In the genomic region with DNA sequence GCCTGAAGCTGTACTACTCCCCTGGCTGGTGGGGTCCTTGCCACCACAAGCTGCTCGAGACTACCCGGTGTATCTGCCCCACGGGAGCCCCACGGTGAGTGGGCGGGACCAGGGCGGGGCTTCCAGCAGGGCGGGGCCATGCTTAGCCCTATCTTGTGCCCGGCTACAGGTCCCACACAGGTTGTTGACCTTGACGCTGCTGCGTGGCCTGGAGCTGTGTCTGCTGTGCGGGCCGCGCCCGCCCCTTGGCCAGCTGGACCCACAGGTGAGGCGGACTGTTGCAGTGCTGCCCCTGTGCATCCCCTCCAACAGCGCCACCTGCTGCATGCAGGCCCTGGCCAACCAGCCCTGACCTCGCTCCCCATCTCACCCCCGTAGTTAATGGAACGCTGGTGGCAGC, we compare ENCODE assay signal across 10 mouse cellular contexts. TPM values are rescaled to one million over a fixed set of nuclear protein-coding genes. Genes with fewer than 3 reads are reported as not detected.
DNase-seq lines count a peak whose midpoint lies in the region; ATAC-seq and TF ChIP-seq lines count a peak whose summit lies in the region.
"Had no signal": no experiment of that assay in that cellular context is flagged by ENCODE, and none has a peak within 500 bp of the region (broad histone marks: within the 10 kb centered on the region; RNA-seq: fewer than 3 reads in every experiment).

No protein-coding gene starts in this region.

- WGBS in neural tube, embryonic 12.5 days = 40% methylated on average over 19 of the region's 19 CpGs
- WGBS in limb, embryonic 11.5 days = 43% methylated on average over 19 of the region's 19 CpGs
- WGBS in stomach, embryonic 15.5 days = 34% methylated on average over 19 of the region's 19 CpGs

- peaks cover 48% of the 10 kb centered on the region for H3K36me3 ChIP-seq in neural tube, embryonic 12.5 days
- H3K36me3 ChIP-seq in limb, embryonic 11.5 days (ENCODE audit: control insufficient read depth, insufficient read depth, low read length) = peaks cover 4% of the 10 kb centered on the region; the same call in 1 of the 2 replicates
- peaks cover 10% of the 10 kb centered on the region; the same call in 1 of the 2 replicates for H3K36me3 ChIP-seq in stomach, embryonic 15.5 days

- H3K9ac ChIP-seq in neural tube, embryonic 12.5 days = no peak overlapping the region
- no peak overlapping the region for H3K9ac ChIP-seq in limb, embryonic 11.5 days (ENCODE audit: low read length)
- no peak overlapping the region for H3K9ac ChIP-seq in stomach, embryonic 15.5 days
- H3K9ac ChIP-seq: embryonic facial prominence, embryonic 12.5 days had no signal

- H3K9me3 ChIP-seq in neural tube, embryonic 12.5 days = no peaks in the 10 kb centered on the region
- no peaks in the 10 kb centered on the region for H3K9me3 ChIP-seq in limb, embryonic 11.5 days (ENCODE audit: control insufficient read depth, low read length)
- H3K9me3 ChIP-seq in stomach, embryonic 15.5 days = no peaks in the 10 kb centered on the region
- H3K9me3 ChIP-seq: embryonic facial prominence, embryonic 12.5 days had no signal

- TF ChIP-seq CTCF in embryonic fibroblast, embryonic 13.5 days (IDR thresholded peaks at IDR 0.05; ENCODE audit: borderline replicate concordance, insufficient read depth, low read length) = peak; percentile 57; the same call in 1 of the 2 replicates

- H3K27ac ChIP-seq in neural tube, embryonic 12.5 days = no peak overlapping the region
- H3K27ac ChIP-seq in embryonic fibroblast, embryonic 13.5 days (ENCODE audit: insufficient read depth, low read length) = peak overlapping the region; percentile 14; the same call in 1 of the 2 replicates
- H3K27ac ChIP-seq in limb, embryonic 11.5 days (replicated peaks; ENCODE audit: low read depth, low read length) = no peak overlapping the region
- no peak overlapping the region for H3K27ac ChIP-seq in stomach, embryonic 15.5 days
- H3K27ac ChIP-seq: embryonic facial prominence, embryonic 12.5 days; macrophage had no signal

- H3K4me2 ChIP-seq in neural tube, embryonic 12.5 days (replicated peaks) = 0 out of 2 replicates have a peak overlapping the region, but pooled peaks have one; percentile 12
- H3K4me2 ChIP-seq in limb, embryonic 11.5 days (ENCODE audit: low read depth, severe bottlenecking) = peak overlapping the region; percentile 22; the same call in 1 of the 2 replicates
- H3K4me2 ChIP-seq in stomach, embryonic 15.5 days = 0 out of 2 replicates have a peak overlapping the region, but pooled peaks have one; percentile 19
- H3K4me2 ChIP-seq: embryonic facial prominence, embryonic 12.5 days had no signal

- no peak overlapping the region for H3K4me3 ChIP-seq in neural tube, embryonic 12.5 days
- H3K4me3 ChIP-seq in embryonic fibroblast, embryonic 13.5 days (ENCODE audit: insufficient read depth, low read length) = no peak overlapping the region
- H3K4me3 ChIP-seq in limb, embryonic 11.5 days (ENCODE audit: low read depth, low read length) = no peak overlapping the region
- H3K4me3 ChIP-seq in stomach, embryonic 15.5 days (replicated peaks) = no peak overlapping the region
- H3K4me3 ChIP-seq: embryonic facial prominence, embryonic 12.5 days had no signal

- no peak for TF ChIP-seq POLR2A in embryonic fibroblast, embryonic 13.5 days (IDR thresholded peaks at IDR 0.05; ENCODE audit: low read depth, low read length)

- H3K27me3 ChIP-seq in neural tube, embryonic 12.5 days (replicated peaks) = no peaks in the 10 kb centered on the region
- no peaks in the 10 kb centered on the region for H3K27me3 ChIP-seq in limb, embryonic 11.5 days (ENCODE audit: control insufficient read depth, insufficient read depth, low read length)
- no peaks in the 10 kb centered on the region for H3K27me3 ChIP-seq in stomach, embryonic 15.5 days (replicated peaks)
- H3K27me3 ChIP-seq: embryonic facial prominence, embryonic 12.5 days had no signal

- ATAC-seq in neural tube, embryonic 12.5 days (ENCODE audit: low FRiP score, low read depth) = no peak
- ATAC-seq in limb, embryonic 11.5 days (ENCODE audit: insufficient number of reproducible peaks, low FRiP score, low TSS enrichment, low read depth) = no peak
- peak; percentile 16 for ATAC-seq in stomach, embryonic 15.5 days (ENCODE audit: insufficient read depth, low FRiP score, low read depth)

- peak; percentile 79 for DNase-seq in adrenal gland, adult 2 months
- DNase-seq in adrenal gland, adult 8-10 months = no peak
- DNase-seq in neural tube, embryonic 10.5 days (ENCODE audit: extremely low spot score, low spot score) = no peak
- no peak for DNase-seq in limb, embryonic 11.5 days (ENCODE audit: low spot score)
- no peak for DNase-seq in urinary bladder, postnatal 4 days (ENCODE audit: low spot score in 2 of 2)

- H3K4me1 ChIP-seq in neural tube, embryonic 12.5 days = peaks cover 47% of the 10 kb centered on the region
- peaks cover 3% of the 10 kb centered on the region; the same call in 1 of the 2 replicates for H3K4me1 ChIP-seq in embryonic fibroblast, embryonic 13.5 days (ENCODE audit: control insufficient read depth, insufficient read depth, low read length)
- peaks cover 14% of the 10 kb centered on the region for H3K4me1 ChIP-seq in limb, embryonic 11.5 days (ENCODE audit: control insufficient read depth, insufficient read depth, low read length)
- peaks cover 36% of the 10 kb centered on the region for H3K4me1 ChIP-seq in stomach, embryonic 15.5 days

RNA-seq across cellular contexts. Expression of a gene that starts 2.7 kb away (rescaled TPM):
- total RNA-seq in adrenal gland, adult 2 months (2021) = 10 to 100 TPM; 24.2 to 28.0 TPM
- polyA plus RNA-seq in adrenal gland, adult 2 months (2012; rRNA removed) = 203 and 213 TPM in 2 replicates
- total RNA-seq in adrenal gland, adult 8-10 months (2022) = 10 to 100 TPM; 27.2 to 46.8 (median 38.4) TPM
- polyA plus RNA-seq in neural tube, embryonic 12.5 days (2016; fragmentation: Nextera tagmentation; extraction: Ambion mirVana) = 17.7 and 19.1 TPM in 2 replicates
- polyA plus RNA-seq in embryonic fibroblast, embryonic 13.5 days (2011; ENCODE audit: insufficient read length, low read depth, missing spikeins) = 11.1 and 11.5 TPM in 2 replicates
- 14.8 and 16.0 TPM in 2 replicates for polyA plus RNA-seq in limb, embryonic 11.5 days (2014; fragmentation: Nextera tagmentation; extraction: Ambion mirVana)
- polyA plus RNA-seq in stomach, embryonic 15.5 days (2015; fragmentation: Nextera tagmentation; extraction: Ambion mirVana) = 22.2 and 24.2 TPM in 2 replicates

RNA-seq across cellular contexts. Expression of a gene that starts 6.1 kb away (rescaled TPM):
- 100 to 1,000 TPM in 1 of 2 experiments, 10 to 100 TPM in 1; 80.8 to 105 TPM for total RNA-seq in adrenal gland, adult 2 months (2021)
- 635 and 723 TPM in 2 replicates for polyA plus RNA-seq in adrenal gland, adult 2 months (2012; rRNA removed)
- 100 to 1,000 TPM in 2 of 4 experiments, 10 to 100 TPM in 2; 85.0 to 118 (median 96.5) TPM for total RNA-seq in adrenal gland, adult 8-10 months (2022)
- 156 and 158 TPM in 2 replicates for polyA plus RNA-seq in neural tube, embryonic 12.5 days (2016; fragmentation: Nextera tagmentation; extraction: Ambion mirVana)
- polyA plus RNA-seq in embryonic fibroblast, embryonic 13.5 days (2011; ENCODE audit: insufficient read length, low read depth, missing spikeins) = 33.4 and 42.8 TPM in 2 replicates
- polyA plus RNA-seq in limb, embryonic 11.5 days (2014; fragmentation: Nextera tagmentation; extraction: Ambion mirVana) = 79.2 and 80.5 TPM in 2 replicates
- 88.7 and 91.0 TPM in 2 replicates for polyA plus RNA-seq in stomach, embryonic 15.5 days (2015; fragmentation: Nextera tagmentation; extraction: Ambion mirVana)

RNA-seq across cellular contexts. Expression of a gene that starts 29.0 kb away (rescaled TPM):
- total RNA-seq in adrenal gland, adult 2 months (2021) = 100 to 1,000 TPM; 227 TPM
- polyA plus RNA-seq in adrenal gland, adult 2 months (2012; rRNA removed) = 492 and 493 TPM in 2 replicates
- 100 to 1,000 TPM; 273 to 304 (median 292) TPM for total RNA-seq in adrenal gland, adult 8-10 months (2022)
- polyA plus RNA-seq in neural tube, embryonic 12.5 days (2016; fragmentation: Nextera tagmentation; extraction: Ambion mirVana) = 630 and 637 TPM in 2 replicates
- polyA plus RNA-seq in embryonic fibroblast, embryonic 13.5 days (2011; ENCODE audit: insufficient read length, low read depth, missing spikeins) = 144 and 160 TPM in 2 replicates
- 410 and 427 TPM in 2 replicates for polyA plus RNA-seq in limb, embryonic 11.5 days (2014; fragmentation: Nextera tagmentation; extraction: Ambion mirVana)
- 291 and 320 TPM in 2 replicates for polyA plus RNA-seq in stomach, embryonic 15.5 days (2015; fragmentation: Nextera tagmentation; extraction: Ambion mirVana)

RNA-seq across cellular contexts. Expression of a gene that starts 30.7 kb away (rescaled TPM):
- 100 to 1,000 TPM in 1 of 2 experiments, 10 to 100 TPM in 1; 86.3 to 105 TPM for total RNA-seq in adrenal gland, adult 2 months (2021)
- 119 and 121 TPM in 2 replicates for polyA plus RNA-seq in adrenal gland, adult 2 months (2012; rRNA removed)
- 100 to 1,000 TPM in 3 of 4 experiments, 10 to 100 TPM in 1; 99.8 to 139 (median 118) TPM for total RNA-seq in adrenal gland, adult 8-10 months (2022)
- 97.9 and 100 TPM in 2 replicates for polyA plus RNA-seq in neural tube, embryonic 12.5 days (2016; fragmentation: Nextera tagmentation; extraction: Ambion mirVana)
- 129 and 132 TPM in 2 replicates for polyA plus RNA-seq in embryonic fibroblast, embryonic 13.5 days (2011; ENCODE audit: insufficient read length, low read depth, missing spikeins)
- polyA plus RNA-seq in limb, embryonic 11.5 days (2014; fragmentation: Nextera tagmentation; extraction: Ambion mirVana) = 77.0 and 78.8 TPM in 2 replicates
- 61.5 and 61.6 TPM in 2 replicates for polyA plus RNA-seq in stomach, embryonic 15.5 days (2015; fragmentation: Nextera tagmentation; extraction: Ambion mirVana)

RNA-seq across cellular contexts. Expression of a gene that starts 41.7 kb away (rescaled TPM):
- 10 to 100 TPM; 36.3 to 42.8 TPM for total RNA-seq in adrenal gland, adult 2 months (2021)
- 79.5 and 90.0 TPM in 2 replicates for polyA plus RNA-seq in adrenal gland, adult 2 months (2012; rRNA removed)
- 10 to 100 TPM; 46.6 to 56.6 (median 53.6) TPM for total RNA-seq in adrenal gland, adult 8-10 months (2022)
- 32.3 and 39.3 TPM in 2 replicates for polyA plus RNA-seq in neural tube, embryonic 12.5 days (2016; fragmentation: Nextera tagmentation; extraction: Ambion mirVana)
- polyA plus RNA-seq in embryonic fibroblast, embryonic 13.5 days (2011; ENCODE audit: insufficient read length, low read depth, missing spikeins) = 24.7 and 30.6 TPM in 2 replicates
- polyA plus RNA-seq in limb, embryonic 11.5 days (2014; fragmentation: Nextera tagmentation; extraction: Ambion mirVana) = 31.0 and 31.2 TPM in 2 replicates
- 25.5 and 32.7 TPM in 2 replicates for polyA plus RNA-seq in stomach, embryonic 15.5 days (2015; fragmentation: Nextera tagmentation; extraction: Ambion mirVana)
